Mouse (Mus musculus): Measurements from ENCODE around the gene Maz. TPM values are rescaled to one million over a fixed set of nuclear protein-coding genes. Genes with fewer than 3 reads are reported as not detected.

Gene Maz
- polyA plus RNA-seq (2012; rRNA removed) (91.4 and 97.5 TPM in 2 replicates), polyA plus RNA-seq (2014; fragmentation: Nextera tagmentation; extraction: Ambion mirVana) (27.3 and 37.4 TPM in 2 replicates)

- H3K4me3 ChIP-seq (ENCODE audit: insufficient read depth in 1 of 2, low read depth in 2 of 2, low read length in 2 of 2), result peak within 1 kb of the TSS; percentile 66 to 95
- H3K36me3 ChIP-seq (replicated peaks; ENCODE audit: control insufficient read depth, insufficient read depth, low read depth), result peaks cover 73% of the 10 kb centered on the region
- H3K4me2 ChIP-seq (ENCODE audit: low read depth), result peak within 1 kb of the TSS; percentile 76
- H3K4me1 ChIP-seq (replicated peaks; ENCODE audit: control insufficient read depth in 2 of 2, insufficient read depth in 2 of 2, low read length in 1 of 2), result peaks cover 35 to 36% of the 10 kb centered on the region in 2 experiments
- H3K9ac ChIP-seq (replicated peaks), result peak within 1 kb of the TSS; percentile 96
- H3K27me3 ChIP-seq (ENCODE audit: control insufficient read depth, insufficient read depth, low read length), result no peaks in the 10 kb centered on the region
- peak within 1 kb of the TSS; percentile 89 for H3K27ac ChIP-seq
- H3K9me3 ChIP-seq (ENCODE audit: control insufficient read depth, low read length), result no peaks in the 10 kb centered on the region
- WGBS (ENCODE audit: insufficient replicate concordance), result 1% methylated on average over 44 of the region's 63 CpGs
- DNase-seq (ENCODE audit: low read depth in 3 of 3, low spot score in 3 of 3) (peak; percentile 97 to 98 (median 97)), ATAC-seq (ENCODE audit: insufficient read depth) (peak; percentile 78)
- TF ChIP-seq CTCF (IDR thresholded peaks at IDR 0.05; ENCODE audit: low read depth), result no peak
- TF ChIP-seq EP300 (IDR thresholded peaks at IDR 0.05; ENCODE audit: low read depth), result peak; percentile 61
Observed at GRCm38 (mm10) chr7:127026984-127027726, at the start of gene Maz. Maz (minus strand) TSS chr7:127027037.

- ATAC-seq (ENCODE audit: insufficient read depth) (no peak), DNase-seq (ENCODE audit: low read depth in 3 of 3, low spot score in 3 of 3) (no peak)
- TF ChIP-seq EP300 (IDR thresholded peaks at IDR 0.05; ENCODE audit: low read depth), result no peak
- no peak for TF ChIP-seq CTCF (IDR thresholded peaks at IDR 0.05; ENCODE audit: low read depth)
- H3K27me3 ChIP-seq (ENCODE audit: control insufficient read depth, insufficient read depth, low read length), result no peaks in the 10 kb centered on the region
- H3K9me3 ChIP-seq (ENCODE audit: control insufficient read depth, low read length), result no peaks in the 10 kb centered on the region; the same call in 1 of the 2 replicates
- H3K27ac ChIP-seq, result no peak overlapping the region
- 88% methylated on average over 5 of the region's 5 CpGs for WGBS (ENCODE audit: insufficient replicate concordance)
- H3K9ac ChIP-seq (replicated peaks), result no peak overlapping the region
- H3K4me2 ChIP-seq (ENCODE audit: low read depth), result no peak overlapping the region
- H3K4me3 ChIP-seq (ENCODE audit: insufficient read depth in 1 of 2, low read depth in 2 of 2, low read length in 2 of 2), result no peak overlapping the region
- H3K4me1 ChIP-seq (replicated peaks; ENCODE audit: control insufficient read depth in 2 of 2, insufficient read depth in 2 of 2, low read length in 1 of 2), result peaks cover 0 to 2% of the 10 kb centered on the region in 2 experiments; a peak in 1 of 4 replicates
- no peaks in the 10 kb centered on the region for H3K36me3 ChIP-seq (replicated peaks; ENCODE audit: control insufficient read depth, insufficient read depth, low read depth)
Observed at GRCm38 (mm10) chr7:127076188-127076587, 49.4 kb upstream of the Maz start.

- Histone ChIP-seq H3K9ac (replicated peaks) (no peak overlapping the region), H3K27ac (no peak overlapping the region), H3K4me2 (ENCODE audit: low read depth) (no peak overlapping the region), H3K36me3 (replicated peaks; ENCODE audit: control insufficient read depth, insufficient read depth, low read depth) (no peaks in the 10 kb centered on the region), H3K27me3 (ENCODE audit: control insufficient read depth, insufficient read depth, low read length) (no peaks in the 10 kb centered on the region), H3K4me1 (replicated peaks; ENCODE audit: control insufficient read depth in 2 of 2, insufficient read depth in 2 of 2, low read length in 1 of 2) (no peaks in the 10 kb centered on the region), H3K4me3 (ENCODE audit: insufficient read depth in 1 of 2, low read depth in 2 of 2, low read length in 2 of 2) (no peak overlapping the region), H3K9me3 (ENCODE audit: control insufficient read depth, low read length) (no peaks in the 10 kb centered on the region; the same call in 1 of the 2 replicates)
- WGBS (ENCODE audit: insufficient replicate concordance), result 76% methylated on average over 4 of the region's 4 CpGs
- no peak for TF ChIP-seq CTCF (IDR thresholded peaks at IDR 0.05; ENCODE audit: low read depth)
- no peak for TF ChIP-seq EP300 (IDR thresholded peaks at IDR 0.05; ENCODE audit: low read depth)
- DNase-seq (ENCODE audit: low read depth in 3 of 3, low spot score in 3 of 3) (no peak), ATAC-seq (ENCODE audit: insufficient read depth) (no peak)
Observed at GRCm38 (mm10) chr7:127073221-127073620, 46.4 kb upstream of the Maz start.

- ATAC-seq (ENCODE audit: insufficient read depth) (no peak), DNase-seq (ENCODE audit: low read depth in 3 of 3, low spot score in 3 of 3) (no peak)
- H3K27ac ChIP-seq, result no peak overlapping the region
- no peaks in the 10 kb centered on the region for H3K4me1 ChIP-seq (replicated peaks; ENCODE audit: control insufficient read depth in 2 of 2, insufficient read depth in 2 of 2, low read length in 1 of 2)
- H3K4me3 ChIP-seq (ENCODE audit: insufficient read depth in 1 of 2, low read depth in 2 of 2, low read length in 2 of 2), result no peak overlapping the region
- H3K9ac ChIP-seq (replicated peaks), result no peak overlapping the region
- H3K4me2 ChIP-seq (ENCODE audit: low read depth), result no peak overlapping the region
- no peak for TF ChIP-seq EP300 (IDR thresholded peaks at IDR 0.05; ENCODE audit: low read depth)
- TF ChIP-seq CTCF (IDR thresholded peaks at IDR 0.05; ENCODE audit: low read depth), result no peak
- no peaks in the 10 kb centered on the region for H3K27me3 ChIP-seq (ENCODE audit: control insufficient read depth, insufficient read depth, low read length)
- no peaks in the 10 kb centered on the region; the same call in 1 of the 2 replicates for H3K9me3 ChIP-seq (ENCODE audit: control insufficient read depth, low read length)
- 55% methylated on average over 4 of the region's 4 CpGs for WGBS (ENCODE audit: insufficient replicate concordance)
- no peaks in the 10 kb centered on the region for H3K36me3 ChIP-seq (replicated peaks; ENCODE audit: control insufficient read depth, insufficient read depth, low read depth)
Observed at GRCm38 (mm10) chr7:127070871-127071413, 44.1 kb upstream of the Maz start.

GRCm38 (mm10) chr7:127066317-127066716 lies 39.5 kb upstream of the Maz start:
- TF ChIP-seq CTCF (IDR thresholded peaks at IDR 0.05; ENCODE audit: low read depth), result no peak
- no peak for DNase-seq (ENCODE audit: low read depth in 3 of 3, low spot score in 3 of 3)
- Histone ChIP-seq H3K36me3 (replicated peaks; ENCODE audit: control insufficient read depth, insufficient read depth, low read depth) (no peaks in the 10 kb centered on the region), H3K27ac (no peak overlapping the region), H3K4me1 (replicated peaks; ENCODE audit: control insufficient read depth in 2 of 2, insufficient read depth in 2 of 2, low read length in 1 of 2) (no peaks in the 10 kb centered on the region), H3K9me3 (ENCODE audit: control insufficient read depth, low read length) (no peaks in the 10 kb centered on the region), H3K4me3 (ENCODE audit: insufficient read depth in 1 of 2, low read depth in 2 of 2, low read length in 2 of 2) (no peak overlapping the region), H3K9ac (replicated peaks) (no peak overlapping the region), H3K27me3 (ENCODE audit: control insufficient read depth, insufficient read depth, low read length) (no peaks in the 10 kb centered on the region), H3K4me2 (ENCODE audit: low read depth) (no peak overlapping the region)
- no peak for ATAC-seq (ENCODE audit: insufficient read depth)
- WGBS (ENCODE audit: insufficient replicate concordance), result 69% methylated on average over 4 of the region's 4 CpGs

Data from liver, embryonic 14.5 days (tissue).